13 mouse cellular contexts compared by ENCODE assay signal in the genomic region with DNA sequence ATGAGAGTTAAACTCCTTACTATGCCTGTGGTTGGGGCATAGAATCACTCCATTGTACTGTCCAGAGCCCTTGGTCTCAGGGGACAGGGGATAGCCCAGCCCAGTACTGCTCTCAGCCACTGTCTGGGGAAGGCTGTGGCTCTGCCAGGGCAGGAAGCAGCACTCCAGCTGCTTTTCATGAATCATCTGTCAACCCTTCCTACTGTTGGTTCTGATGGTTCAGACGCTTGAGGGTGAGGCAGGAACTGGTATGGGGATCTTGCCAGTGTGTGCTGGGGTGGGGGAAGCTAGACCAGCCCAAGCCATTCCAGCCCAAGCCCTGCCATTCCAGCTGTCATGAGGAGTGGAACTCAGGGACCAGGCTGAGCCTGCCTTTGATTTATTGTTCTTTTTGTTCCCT.
DNase-seq lines count a peak whose midpoint lies in the region; ATAC-seq and TF ChIP-seq lines count a peak whose summit lies in the region.
"Had no signal": no experiment of that assay in that cellular context is flagged by ENCODE, and none has a peak within 500 bp of the region (broad histone marks: within the 10 kb centered on the region; RNA-seq: fewer than 3 reads in every experiment).

No protein-coding gene starts in this region.

- H3K27ac ChIP-seq in left cerebral cortex, adult 2 months: no peak overlapping the region
- H3K27ac ChIP-seq: forebrain, embryonic 13.5 days; intestine, embryonic 15.5 days had no signal

- DNase-seq in adrenal gland, adult 2 months: peak; percentile 53
- DNase-seq in adrenal gland, postnatal 25 days: no peak
- peak; percentile 7 to 29 for DNase-seq in lung, adult 18-20 months
- DNase-seq in lung, adult 2 months: no peak
- peak; percentile 30 to 53 for DNase-seq in kidney, adult 8-10 months
- peak; percentile 41 for DNase-seq in lung, postnatal 36 days
- no peak for DNase-seq in left cerebral cortex, adult 2 months (ENCODE audit: extremely low spot score in 1 of 2, low spot score in 2 of 2)
- DNase-seq: gastrocnemius, postnatal 14 days; liver; midbrain, embryonic 14.5 days had no signal

- intact Hi-C loops in left cerebral cortex, adult 2 months (cut with DNase I): no loop called here

- TF ChIP-seq POLR2A in lung, adult 2 months (IDR thresholded peaks at IDR 0.05; ENCODE audit: borderline replicate concordance, extremely low read depth, low read depth, low read length): no peak

- no peak overlapping the region for H3K4me3 ChIP-seq in lung, adult 2 months (replicated peaks; ENCODE audit: extremely low read depth, low read depth, low read length)
- no peak overlapping the region for H3K4me3 ChIP-seq in left cerebral cortex, adult 2 months
- H3K4me3 ChIP-seq: forebrain, embryonic 13.5 days; intestine, embryonic 15.5 days had no signal

- 7% methylated on average over 1 of the region's 1 CpGs for WGBS in lung, adult 2 months

- no peak for TF ChIP-seq CTCF in lung, adult 2 months (IDR thresholded peaks at IDR 0.05; ENCODE audit: insufficient read depth, low read length)
- TF ChIP-seq CTCF in left cerebral cortex, adult 2 months (IDR thresholded peaks at IDR 0.05): no peak

- no peak for ATAC-seq in erythroid progenitor cell, adult 5-6 weeks (replicated peaks; ENCODE audit: low FRiP score, poor library complexity, severe bottlenecking)
- ATAC-seq: forebrain, embryonic 13.5 days; intestine, embryonic 15.5 days had no signal

- no peaks in the 10 kb centered on the region; the same call in 1 of the 2 replicates for H3K4me1 ChIP-seq in lung, adult 2 months (ENCODE audit: control insufficient read depth, insufficient read depth, low read length)
- H3K4me1 ChIP-seq: intestine, embryonic 15.5 days had no signal

Comparison
In these comparisons a context has a peak if more than half of its experiments do, and no peak if none do; other contexts are left out.
1. DNase-seq: peak in adrenal gland, adult 2 months (single experiment), lung, adult 18-20 months (2 of 2), kidney, adult 8-10 months (2 of 2) and lung, postnatal 36 days (single experiment); none in adrenal gland, postnatal 25 days (single experiment), lung, adult 2 months (single experiment) and left cerebral cortex, adult 2 months (0 of 2).